Mouse (Mus musculus): ENCODE results near the gene Aff2. TPM values are rescaled to one million over a fixed set of nuclear protein-coding genes. Genes with fewer than 3 reads are reported as not detected.

The Aff2 gene
- total RNA-seq, 4 experiments from 2014 or later: 0.36 to 0.80 (median 0.67) TPM

DNA sequence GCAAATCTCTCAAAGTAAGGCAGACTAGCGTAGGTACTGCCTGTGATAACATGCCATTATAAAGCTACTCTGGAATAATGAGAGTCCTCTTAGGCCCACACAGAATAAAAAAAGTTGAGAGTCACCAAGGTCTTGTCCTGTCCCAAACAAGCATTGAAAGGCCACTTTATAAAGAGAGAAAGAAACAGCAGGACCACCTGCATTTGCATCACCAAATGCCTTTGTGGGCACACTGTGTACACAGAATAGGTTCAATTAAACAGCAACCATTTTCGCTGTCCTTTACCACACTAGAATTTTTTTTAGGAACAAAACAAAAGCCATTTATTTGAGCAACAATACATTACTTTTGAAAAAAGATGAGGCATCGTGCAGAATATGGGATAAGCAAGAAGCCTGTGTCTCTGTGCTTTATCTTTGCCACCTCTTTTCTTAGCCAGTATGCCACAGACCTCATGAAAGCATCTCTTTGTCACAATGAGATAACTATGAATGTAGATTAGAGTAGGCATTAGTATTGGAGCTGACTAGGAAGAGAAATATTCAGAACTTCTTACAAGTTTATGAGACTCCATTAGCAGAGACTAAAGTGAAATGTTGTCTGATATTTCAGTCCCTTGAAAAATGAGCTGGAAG, 385.0 kb downstream of the Aff2 start:
- no peak for DNase-seq (ENCODE audit: low spot score in 2 of 2)

- no peak for DNase-seq (ENCODE audit: low spot score in 2 of 2)
Measured at GRCm38 (mm10) chrX:69801890-69802439, 441.9 kb downstream of the Aff2 start.

GRCm38 (mm10) chrX:69802481-69802880, 442.4 kb downstream of the Aff2 start:
- no peak for DNase-seq (ENCODE audit: low spot score in 2 of 2)

GRCm38 (mm10) chrX:69811798-69812197, 451.7 kb downstream of the Aff2 start:
- DNase-seq (ENCODE audit: low spot score in 2 of 2): no peak

GRCm38 (mm10) chrX:69815054-69815453, 455.0 kb downstream of the Aff2 start:
- DNase-seq (ENCODE audit: low spot score in 2 of 2): no peak

DNA sequence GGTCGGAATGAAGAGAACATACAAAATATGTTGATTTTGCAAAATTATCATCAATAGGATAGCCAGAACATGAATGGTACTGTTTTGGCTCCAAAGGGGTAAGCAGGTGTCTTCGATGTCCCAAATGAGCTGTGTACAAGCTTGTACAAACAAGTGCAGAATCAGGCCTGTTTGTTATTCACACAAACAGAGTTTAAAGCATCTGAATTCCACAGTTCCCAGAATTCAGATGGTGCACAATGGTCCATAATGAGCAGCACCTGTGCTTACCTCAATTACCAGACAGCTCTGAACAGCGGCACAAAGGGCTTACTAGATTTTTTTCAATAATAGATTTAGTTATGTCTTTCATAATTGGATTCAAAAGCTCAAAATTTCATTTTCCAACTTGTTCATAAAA, 457.6 kb downstream of the Aff2 start:
- no peak for DNase-seq (ENCODE audit: low spot score in 2 of 2)

DNA sequence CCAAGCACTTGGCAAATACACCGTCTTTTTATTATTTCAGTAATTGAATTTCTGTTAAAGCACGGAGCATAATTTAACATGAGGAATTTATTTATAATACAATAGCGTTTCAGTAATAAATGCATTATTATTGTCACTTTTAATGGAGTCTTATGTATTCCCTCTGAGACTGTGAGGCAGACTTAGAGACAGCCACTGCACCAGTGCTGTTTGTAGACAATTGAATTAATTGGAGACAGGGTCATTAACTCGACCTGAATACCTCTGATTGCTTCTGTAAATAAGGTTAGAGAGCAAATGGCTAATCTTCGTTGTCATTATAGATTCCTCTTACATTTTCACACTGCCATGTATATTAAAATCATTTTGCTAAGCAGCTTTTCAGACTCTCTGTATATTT, 458.1 kb downstream of the Aff2 start:
- no peak for DNase-seq (ENCODE audit: low spot score in 2 of 2)

GRCm38 (mm10) chrX:69867601-69868000, 507.5 kb downstream of the Aff2 start:
- no peak for DNase-seq (ENCODE audit: low spot score in 2 of 2)

- DNase-seq (ENCODE audit: low spot score in 2 of 2): no peak
Measured at GRCm38 (mm10) chrX:69891713-69892112, 531.6 kb downstream of the Aff2 start.

All from gastrocnemius, adult 8-10 months (tissue).